Mouse (Mus musculus): ENCODE measurements around the gene Spats1. TPM values are rescaled to one million over a fixed set of nuclear protein-coding genes. Genes with fewer than 3 reads are reported as not detected.

Spats1 gene
- total RNA-seq (2023), result not detected

GRCm38 (mm10) chr17:45474669-45475465 is at the start of gene Spats1:
Gene Spats1, minus strand, starts transcription at chr17:45475415.

DNA sequence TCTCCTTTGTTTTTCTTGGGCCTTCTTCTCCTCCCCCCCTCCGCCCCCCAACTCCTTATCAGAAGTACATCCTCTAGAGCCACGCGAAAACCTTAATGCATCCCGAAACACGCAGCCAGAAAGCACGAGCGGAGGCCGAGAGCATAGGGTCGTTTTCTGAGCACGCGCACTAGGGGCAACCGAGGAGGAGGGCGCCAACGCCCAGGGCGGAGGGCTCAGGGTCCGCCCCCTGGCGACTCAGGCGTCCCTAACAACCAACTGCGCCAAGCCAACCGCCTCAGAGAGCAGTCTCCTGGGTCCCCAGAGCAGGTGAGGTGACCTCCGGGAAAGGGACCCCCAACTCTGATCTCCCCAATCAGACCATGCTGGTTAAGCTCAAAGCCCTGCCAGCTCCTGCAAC is 48.0 kb upstream of the Spats1 start, which contains the start of gene Tcte1:
TSS of gene Tcte1 (plus strand) at position 172 of the 400 bp plus-strand sequence.

GRCm38 (mm10) chr17:45506700-45507189 is 31.5 kb upstream of the Spats1 start, which contains the start of gene Aars2:
Gene Aars2, plus strand, starts transcription at chr17:45506841.

GRCm38 (mm10) chr17:45433419-45434261 is 41.6 kb downstream of the Spats1 start, which contains the start of gene Cdc5l:
Gene Cdc5l, minus strand, starts transcription at chr17:45433737.

Other genes starting within 250 kb of the Spats1 start
- 79.9 TPM for gene Cdc5l, start 41.7 kb downstream of the Spats1 start, total RNA-seq (2023)
- gene Aars2, start 31.4 kb upstream of the Spats1 start, total RNA-seq (2023), result 18.4 TPM
- not detected for gene Tcte1, start 48.0 kb upstream of the Spats1 start, total RNA-seq (2023)
- gene Tmem151b, start 74.3 kb upstream of the Spats1 start, total RNA-seq (2023), result 0.12 TPM
- gene Nfkbie, start 80.3 kb upstream of the Spats1 start, total RNA-seq (2023), result 30.1 TPM
- gene Slc35b2, start 88.5 kb upstream of the Spats1 start, total RNA-seq (2023), result 20.1 TPM
- 1,065 TPM for gene Hsp90ab1, start 97.9 kb upstream of the Spats1 start, total RNA-seq (2023)
- 33.8 TPM for gene Slc29a1, start 124.2 kb upstream of the Spats1 start, total RNA-seq (2023)
- gene Mymx, start 126.7 kb upstream of the Spats1 start, total RNA-seq (2023), result not detected
- gene Capn11, start 183.9 kb upstream of the Spats1 start, total RNA-seq (2023), result not detected
- 29.6 TPM for gene Mrpl14, start 210.9 kb upstream of the Spats1 start, total RNA-seq (2023)
- gene Tmem63b, start 211.5 kb upstream of the Spats1 start, total RNA-seq (2023), result 28.9 TPM

Data from CD8-positive naive resting alpha-beta T cell, adult 57 days (primary cell).